Mouse (Mus musculus) stomach, postnatal 0 days (tissue): ENCODE measurements at regions not wholly inside any gene's neighbourhood (a gene's known extent, or its start where the extent isn't known, plus 50 kb on each side); places are given as distances from the start of the nearest gene placed in this dataset.
A peak's percentile ranks its signal among the peaks of the same experiment; 100 is the strongest.

ENCODE experiments used
- ATAC-seq: fragments of 200-750 bp; cut with Nextera tagmentation; 2 replicates; pipeline ENCODE4 v1.8.0; 2017; ENCODE audit not compliant: low FRiP score, low TSS enrichment
- DNase-seq: peaks from one replicate; pipeline ENCODE4 v3.0.0-alpha.2; 2016; ENCODE audit warnings: low spot score
- H3K27ac ChIP-seq: fragments of 300-500 bp; sonication (generic); replicated peaks from 2 replicates; pipeline ENCODE4 v1.5.1; 2014; ENCODE audit warnings: mild to moderate bottlenecking, control low read depth
- H3K27me3 ChIP-seq: fragments of 300-500 bp; sonication (generic); 2 replicates; pipeline ENCODE4 v1.6.1; 2014; ENCODE audit warnings: low read length; ENCODE audit not compliant: control insufficient read depth, insufficient read depth
- H3K36me3 ChIP-seq: fragments of 300-500 bp; sonication (generic); 2 replicates; pipeline ENCODE4 v1.6.1; 2014; ENCODE audit warnings: low read length, mixed read lengths; ENCODE audit not compliant: control insufficient read depth, insufficient read depth
- H3K4me1 ChIP-seq: fragments of 300-500 bp; sonication (generic); replicated peaks from 2 replicates; pipeline ENCODE4 v1.6.1; 2014; ENCODE audit warnings: antibody characterized with exemption; ENCODE audit not compliant: control insufficient read depth, insufficient read depth
- H3K4me2 ChIP-seq: fragments of 300-500 bp; sonication (generic); replicated peaks from 2 replicates; pipeline ENCODE4 v1.6.1; 2014; ENCODE audit warnings: low read depth, mild to moderate bottlenecking, control low read depth, moderate library complexity
- H3K4me3 ChIP-seq: fragments of 300-500 bp; sonication (generic); 2 replicates; pipeline ENCODE4 v1.5.1; 2014; ENCODE audit warnings: low read depth, low read length, control low read depth
- H3K9ac ChIP-seq: fragments of 300-500 bp; sonication (generic); 2 replicates; pipeline ENCODE4 v1.6.1; 2014; ENCODE audit warnings: mild to moderate bottlenecking, low read length, control low read depth, mixed read lengths
- H3K9me3 ChIP-seq: fragments of 300-500 bp; sonication (generic); 2 replicates; pipeline ENCODE4 v1.6.1; 2016; ENCODE audit warnings: low read length; ENCODE audit not compliant: control insufficient read depth
- CTCF ChIP-seq: IDR thresholded peaks from 2 replicates; pipeline ENCODE4 v1.5.1; 2016; ENCODE audit warnings: antibody characterized with exemption, low read depth, mild to moderate bottlenecking, moderate library complexity
- EP300 ChIP-seq: optimal IDR thresholded peaks from 2 replicates; pipeline ENCODE3; 2016; ENCODE audit warnings: antibody characterized with exemption
- WGBS: fragments of 180-500 bp; shearing (Covaris S2); extraction: QIAGEN DNeasy Blood & Tissue Kit; methylation state at CpG from one replicate; pipeline ENCODE4 v1.1.7; 2014; 5-methylcytosine and 5-hydroxymethylcytosine counted together

DNA sequence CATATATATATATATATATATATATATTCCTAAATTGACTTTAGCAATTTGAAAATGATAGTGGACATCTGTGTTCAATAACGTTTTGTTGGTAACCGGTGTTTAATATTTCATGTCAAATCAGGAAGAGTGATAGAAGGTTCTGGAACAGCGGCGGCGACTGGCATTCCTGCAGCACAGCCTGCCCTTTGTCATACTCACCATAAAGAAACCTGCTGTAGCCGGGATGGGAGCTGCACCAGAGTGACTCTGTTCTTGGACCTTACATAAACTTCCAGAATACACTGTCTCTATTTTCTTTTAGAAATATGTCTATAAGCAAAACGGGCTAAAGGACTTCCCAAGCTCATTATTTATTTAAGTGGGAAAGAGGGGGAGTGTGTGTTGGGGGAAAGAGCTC is 731.5 kb downstream of the Egfem1 start:
- no peak for ATAC-seq
- Histone ChIP-seq H3K4me2 (0 out of 2 replicates have a peak overlapping the region, but pooled peaks have one; percentile 18), H3K9ac (no peak overlapping the region), H3K9me3 (no peaks in the 10 kb centered on the region), H3K4me3 (no peak overlapping the region), H3K36me3 (no peaks in the 10 kb centered on the region), H3K4me1 (no peaks in the 10 kb centered on the region), H3K27ac (no peak overlapping the region), H3K27me3 (no peaks in the 10 kb centered on the region)
- DNase-seq: no peak
- TF ChIP-seq EP300 (no peak), CTCF (no peak)
- 26% methylated on average over 7 of the region's 7 CpGs for WGBS

DNA sequence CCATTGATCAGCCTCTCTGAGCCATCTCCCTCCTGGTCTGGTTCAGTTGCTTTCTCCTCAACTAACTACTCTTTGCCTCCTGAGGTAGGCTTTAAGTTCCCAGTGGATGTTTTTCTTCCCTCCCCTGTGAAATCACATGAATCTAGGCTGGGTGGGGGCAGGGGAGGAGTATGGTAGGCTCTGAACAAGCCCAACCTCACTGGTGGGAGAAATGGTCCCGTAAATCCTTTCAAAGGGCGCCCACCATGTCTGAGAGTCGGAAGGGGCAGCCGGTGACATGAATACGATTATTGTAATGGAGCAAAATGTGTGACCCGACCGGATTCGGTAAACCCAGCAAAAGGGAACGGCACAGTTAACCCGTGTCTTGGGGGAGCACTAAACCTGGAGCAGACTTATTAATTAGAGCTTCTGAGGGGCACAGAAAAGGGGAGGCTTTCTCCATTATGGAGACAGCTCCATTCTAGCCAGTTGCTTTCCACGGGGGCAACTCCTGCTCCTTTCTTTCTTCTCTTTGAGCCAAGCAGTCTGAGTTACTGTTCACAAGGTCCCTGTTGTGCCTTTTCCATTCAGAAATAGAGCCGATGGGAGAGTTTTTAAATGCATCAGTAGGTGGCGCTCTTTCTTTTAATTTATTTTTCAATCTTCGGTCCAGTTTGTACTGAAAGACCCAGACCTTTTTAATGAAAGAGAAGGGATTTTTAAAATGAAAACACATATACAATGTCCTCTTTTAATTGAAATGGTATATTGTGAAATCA is 730.8 kb downstream of the Egfem1 start:
- H3K4me2 ChIP-seq: no peak overlapping the region
- DNase-seq (peak; percentile 15), ATAC-seq (no peak)
- no peak overlapping the region for H3K27ac ChIP-seq
- no peaks in the 10 kb centered on the region for H3K27me3 ChIP-seq
- TF ChIP-seq EP300: no peak
- TF ChIP-seq CTCF: peak; percentile 74
- H3K4me1 ChIP-seq: no peaks in the 10 kb centered on the region
- WGBS: 47% methylated on average over 14 of the region's 14 CpGs
- no peaks in the 10 kb centered on the region for H3K9me3 ChIP-seq
- H3K9ac ChIP-seq: no peak overlapping the region
- no peaks in the 10 kb centered on the region for H3K36me3 ChIP-seq
- H3K4me3 ChIP-seq: no peak overlapping the region

DNA sequence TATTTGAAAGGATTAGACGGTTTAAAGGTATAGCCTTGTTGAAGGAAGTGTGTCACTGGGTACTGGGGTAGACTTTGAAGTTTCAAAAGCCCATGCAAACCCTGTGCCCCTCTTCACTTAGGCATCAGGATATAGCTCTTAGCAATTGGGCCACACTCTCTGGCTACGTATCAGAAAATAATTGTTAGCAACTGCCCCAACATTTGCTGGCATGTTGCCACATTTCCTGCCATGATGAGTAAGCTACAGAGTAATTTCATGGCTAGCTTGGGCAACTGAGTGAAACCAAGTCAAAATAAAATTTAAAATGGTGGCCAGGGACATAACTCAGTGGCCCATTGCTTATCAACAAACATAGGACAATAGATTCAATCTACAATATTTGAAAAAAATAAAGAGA is 724.2 kb downstream of the Egfem1 start:
- Histone ChIP-seq H3K36me3 (no peaks in the 10 kb centered on the region), H3K27ac (no peak overlapping the region), H3K9ac (no peak overlapping the region), H3K4me3 (no peak overlapping the region), H3K4me1 (no peaks in the 10 kb centered on the region), H3K4me2 (no peak overlapping the region), H3K27me3 (no peaks in the 10 kb centered on the region), H3K9me3 (no peaks in the 10 kb centered on the region)
- TF ChIP-seq EP300: no peak
- no peak for TF ChIP-seq CTCF
- no peak for ATAC-seq
- DNase-seq: no peak
- WGBS: 80% methylated on average over 2 of the region's 2 CpGs

DNA sequence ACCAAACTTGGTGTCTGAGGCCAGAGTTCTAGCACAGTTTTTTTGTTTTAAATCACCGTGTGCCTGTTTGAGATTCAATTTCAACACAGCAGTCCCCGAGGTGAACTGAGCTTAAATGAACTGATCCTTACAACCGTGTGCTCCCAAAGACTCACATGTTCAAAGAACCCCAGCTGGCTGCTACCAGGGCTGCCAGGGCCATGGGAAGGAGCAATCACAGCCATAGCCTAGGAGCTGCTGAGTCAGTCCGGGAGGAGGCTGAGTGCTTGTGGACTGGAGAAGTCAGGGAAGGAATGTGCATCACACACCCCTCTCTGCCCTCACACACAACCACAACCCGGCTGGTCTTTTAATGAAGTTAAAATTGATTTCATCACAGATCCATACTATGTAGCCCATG is 721.6 kb downstream of the Egfem1 start:
- Histone ChIP-seq H3K9ac (no peak overlapping the region), H3K4me1 (no peaks in the 10 kb centered on the region), H3K4me2 (no peak overlapping the region), H3K4me3 (no peak overlapping the region), H3K36me3 (no peaks in the 10 kb centered on the region), H3K27me3 (no peaks in the 10 kb centered on the region), H3K27ac (no peak overlapping the region), H3K9me3 (no peaks in the 10 kb centered on the region)
- no peak for TF ChIP-seq EP300
- TF ChIP-seq CTCF: no peak
- 17% methylated on average over 5 of the region's 5 CpGs for WGBS
- ATAC-seq (no peak), DNase-seq (no peak)

DNA sequence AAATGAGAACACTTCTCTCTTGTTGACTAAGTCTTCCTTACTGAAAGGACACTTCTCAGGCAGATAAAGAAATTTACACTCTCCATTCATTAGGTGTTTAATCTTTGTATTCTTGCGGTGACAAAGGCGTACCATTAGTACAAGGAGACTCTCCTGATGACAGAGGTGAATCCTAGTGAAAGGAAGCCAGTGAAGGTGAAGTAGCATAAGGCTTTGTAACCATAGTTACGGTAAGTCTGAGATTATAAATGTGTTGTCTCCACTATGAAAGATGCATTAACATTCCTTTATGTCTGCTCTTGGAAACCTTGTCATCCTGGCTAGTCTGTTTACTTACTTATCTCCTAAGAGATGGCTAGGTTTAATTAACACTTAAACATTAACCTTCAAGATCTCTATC is 719.3 kb downstream of the Egfem1 start:
- no peaks in the 10 kb centered on the region for H3K9me3 ChIP-seq
- no peak overlapping the region for H3K4me3 ChIP-seq
- no peaks in the 10 kb centered on the region for H3K36me3 ChIP-seq
- H3K27me3 ChIP-seq: no peaks in the 10 kb centered on the region
- no peak overlapping the region for H3K9ac ChIP-seq
- no peak overlapping the region for H3K27ac ChIP-seq
- DNase-seq (no peak), ATAC-seq (no peak)
- no peak overlapping the region for H3K4me2 ChIP-seq
- TF ChIP-seq EP300: no peak
- no peaks in the 10 kb centered on the region for H3K4me1 ChIP-seq
- WGBS: 53% methylated on average over 3 of the region's 3 CpGs

DNA sequence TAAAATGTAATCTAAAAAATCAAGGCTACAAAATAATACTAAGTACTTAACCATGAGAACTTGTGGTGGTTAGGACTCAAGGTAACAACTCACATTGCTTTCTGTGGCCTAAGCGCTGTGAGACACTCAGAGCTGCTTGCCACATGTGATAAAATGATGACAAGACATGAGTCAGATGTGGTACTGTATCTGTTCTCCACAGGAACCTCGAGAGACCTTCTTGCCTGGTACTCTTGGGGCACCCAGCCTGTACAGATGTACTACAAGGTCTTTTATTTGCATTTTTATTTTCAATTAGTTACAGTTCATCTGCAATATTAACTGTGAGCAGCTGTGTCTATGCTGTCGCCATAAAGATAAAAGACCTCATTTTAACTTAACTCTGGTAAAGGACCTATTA is 692.5 kb downstream of the Egfem1 start:
- no peaks in the 10 kb centered on the region for H3K27me3 ChIP-seq
- H3K4me1 ChIP-seq: no peaks in the 10 kb centered on the region
- no peak overlapping the region for H3K27ac ChIP-seq
- H3K36me3 ChIP-seq: no peaks in the 10 kb centered on the region
- no peak overlapping the region for H3K9ac ChIP-seq
- DNase-seq: no peak
- ATAC-seq: no peak
- H3K9me3 ChIP-seq: no peaks in the 10 kb centered on the region
- WGBS: 78% methylated on average over 3 of the region's 3 CpGs
- TF ChIP-seq EP300 (no peak), CTCF (no peak)
- no peak overlapping the region for H3K4me3 ChIP-seq
- no peak overlapping the region for H3K4me2 ChIP-seq
